Mouse (Mus musculus) frontal cortex, adult (tissue): ENCODE measurements around the gene Tec.

Experiments used
- ATAC-seq: cut with Nextera tagmentation; 2 replicates; pipeline ENCODE4 v1.9.2; 2017; ENCODE audit warnings: mild to moderate bottlenecking, moderate library complexity, mixed read lengths; ENCODE audit not compliant: low TSS enrichment

Gene Tec

GRCm38 (mm10) chr5:72891534-72891933 is 23.3 kb upstream of the Tec start:
- peak; percentile 98 for ATAC-seq

- no peak for ATAC-seq
These were observed 20.0 kb upstream of the Tec start for GRCm38 (mm10) chr5:72888260-72888659.

GRCm38 (mm10) chr5:72886458-72887222 is 18.4 kb upstream of the Tec start:
- no peak for ATAC-seq

- ATAC-seq: no peak
These were observed 15.4 kb upstream of the Tec start for GRCm38 (mm10) chr5:72883706-72884105.

DNA sequence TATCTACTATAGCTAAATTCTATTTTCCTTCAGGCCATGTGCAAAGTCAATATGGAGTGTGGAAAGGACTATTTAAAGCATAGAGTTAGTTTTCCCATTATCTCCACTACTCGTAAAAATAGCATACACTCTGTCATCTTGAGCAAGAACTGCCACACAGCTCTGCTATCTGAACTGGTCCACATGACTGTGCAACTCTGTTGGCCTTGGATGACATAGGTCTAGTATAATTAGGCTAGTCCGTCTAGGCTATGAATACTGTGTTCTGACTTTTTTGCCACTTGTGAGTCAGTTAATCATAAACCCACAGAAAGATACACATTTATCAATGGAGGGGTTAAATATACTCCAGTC is 14.1 kb upstream of the Tec start:
- peak; percentile 70 for ATAC-seq

- peak; percentile 64 for ATAC-seq
These were observed 13.6 kb upstream of the Tec start for GRCm38 (mm10) chr5:72881748-72882411.

DNA sequence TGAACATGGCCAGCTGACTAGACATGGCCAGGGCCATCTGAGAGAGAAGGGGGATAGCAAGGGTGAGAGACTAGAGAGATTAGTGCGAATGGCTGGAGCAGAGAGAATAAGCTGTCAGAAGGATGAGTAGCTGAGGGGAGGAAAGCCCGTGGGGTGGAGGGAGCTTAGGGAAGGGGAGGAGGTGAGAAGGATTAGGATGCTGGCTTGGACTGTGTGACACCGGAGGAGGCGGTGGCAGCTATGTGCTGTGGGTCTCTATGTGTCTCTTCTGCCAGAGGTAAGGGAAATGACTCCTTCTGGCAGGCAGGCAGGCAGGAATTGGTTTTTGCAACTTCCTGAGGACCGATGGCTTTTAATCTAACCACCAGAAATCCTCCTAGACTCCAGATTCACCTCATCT is 11.5 kb upstream of the Tec start:
- no peak for ATAC-seq

- no peak for ATAC-seq
These were observed 2.8 kb upstream of the Tec start for GRCm38 (mm10) chr5:72871114-72871513.

GRCm38 (mm10) chr5:72869779-72870608 is 1.7 kb upstream of the Tec start:
- ATAC-seq: no peak

- no peak for ATAC-seq
These were observed 1.1 kb downstream of the Tec start for GRCm38 (mm10) chr5:72867036-72867672.

- no peak for ATAC-seq
These were observed 1.9 kb downstream of the Tec start for GRCm38 (mm10) chr5:72866260-72866905.

- no peak for ATAC-seq
These were observed 3.6 kb downstream of the Tec start for GRCm38 (mm10) chr5:72864654-72865178.

DNA sequence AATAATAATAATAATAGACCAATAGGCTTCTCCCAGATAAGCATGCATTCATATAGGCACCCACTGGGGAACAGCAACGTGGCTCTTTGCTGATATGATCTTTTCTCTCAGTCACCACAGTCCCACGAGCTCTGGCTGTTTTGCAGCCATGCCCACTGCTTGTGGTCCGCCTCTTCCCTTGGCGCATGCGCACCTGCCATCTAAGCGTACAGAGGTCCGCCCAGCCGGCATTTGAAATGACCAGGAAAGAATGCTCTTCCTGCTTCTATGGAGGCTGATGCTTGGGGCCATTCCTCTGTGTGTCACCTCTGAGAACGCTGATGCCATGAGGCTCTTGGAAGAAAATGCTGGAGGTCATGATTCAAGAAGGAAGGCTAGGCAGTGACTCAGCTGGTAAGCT is 5.1 kb downstream of the Tec start:
- no peak for ATAC-seq

GRCm38 (mm10) chr5:72861726-72862385 is 6.4 kb downstream of the Tec start:
- ATAC-seq: no peak

DNA sequence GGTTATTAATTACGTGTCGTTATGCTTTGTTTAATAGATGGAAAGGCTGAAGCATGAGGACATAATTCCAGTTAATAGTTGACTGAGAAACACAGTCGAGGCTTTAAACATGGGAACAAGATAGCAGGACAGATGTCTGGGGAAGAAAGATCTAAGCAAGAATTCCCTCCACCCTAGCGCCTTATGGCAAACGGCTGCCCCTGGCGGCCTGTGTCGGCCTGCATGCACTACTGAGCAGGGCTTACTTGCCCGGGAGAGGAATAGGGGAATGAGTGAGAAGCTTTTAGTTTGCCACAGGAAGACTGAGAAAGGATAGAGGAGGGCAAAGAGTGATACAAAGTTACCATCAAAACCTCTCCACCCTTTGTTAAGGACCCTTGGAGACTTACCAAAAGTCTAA is 7.4 kb downstream of the Tec start:
- ATAC-seq: no peak

- ATAC-seq: no peak
These were observed 10.0 kb downstream of the Tec start for GRCm38 (mm10) chr5:72858306-72858705.

GRCm38 (mm10) chr5:72857756-72858155 is 10.5 kb downstream of the Tec start:
- no peak for ATAC-seq

- no peak for ATAC-seq
These were observed 11.9 kb downstream of the Tec start for GRCm38 (mm10) chr5:72856255-72856878.

GRCm38 (mm10) chr5:72855685-72856124 is 12.6 kb downstream of the Tec start:
- ATAC-seq: peak; percentile 86
